In the genomic region with DNA sequence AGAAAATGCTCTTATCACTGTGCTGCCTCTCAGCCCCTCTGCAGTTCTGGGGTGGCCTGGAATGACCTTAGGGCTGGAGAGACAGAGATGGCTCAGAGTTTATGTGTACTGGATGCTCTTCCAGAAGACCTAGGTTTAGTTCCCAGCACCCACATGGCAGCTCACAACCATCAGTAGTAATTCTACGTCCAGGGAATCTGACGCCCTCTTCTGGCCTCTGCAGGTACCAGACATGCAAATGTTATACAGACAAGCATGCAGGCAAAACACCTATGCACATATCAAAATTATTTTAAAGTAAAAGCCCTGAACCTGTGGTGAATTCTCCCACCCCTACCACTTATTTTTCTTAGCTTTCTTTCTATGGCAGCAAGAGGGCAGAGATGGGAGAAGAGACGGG, we compare ENCODE assay signal across 27 mouse cellular contexts. TPM values are rescaled to one million over a fixed set of nuclear protein-coding genes. Genes with fewer than 3 reads are reported as not detected.
DNase-seq lines count a peak whose midpoint lies in the region; TF ChIP-seq lines count a peak whose summit lies in the region.
"Had no signal": no experiment of that assay in that cellular context is flagged by ENCODE, and none has a peak within 500 bp of the region (broad histone marks: within the 10 kb centered on the region; RNA-seq: fewer than 3 reads in every experiment).

No protein-coding gene starts in this region.

- 0 out of 2 replicates have a peak, but pooled peaks have one; percentile 12 for TF ChIP-seq CTCF in layer of hippocampus, adult 2 months (conservative IDR thresholded peaks at IDR 0.05)

- no peak overlapping the region for H3K27ac ChIP-seq in layer of hippocampus, adult 2 months
- H3K27ac ChIP-seq: embryonic facial prominence, embryonic 10.5 days; embryonic facial prominence, embryonic 12.5 days; forebrain, embryonic 13.5 days; forebrain, embryonic 15.5 days had no signal

- H3K4me3 ChIP-seq in layer of hippocampus, adult 2 months = no peak overlapping the region
- H3K4me3 ChIP-seq: embryonic facial prominence, embryonic 10.5 days; embryonic facial prominence, embryonic 12.5 days; forebrain, embryonic 13.5 days; forebrain, embryonic 15.5 days had no signal

- DNase-seq in layer of hippocampus, adult 2 months (ENCODE audit: low spot score in 2 of 2) = no peak
- no peak for DNase-seq in layer of hippocampus, postnatal 36 days
- DNase-seq in ES-CJ7 (ENCODE audit: low read depth, low spot score) = peak; percentile 57
- peak; percentile 66 for DNase-seq in R1 (ENCODE audit: low read depth, low spot score)
- no peak for DNase-seq in lung, postnatal 4 days
- no peak for DNase-seq in embryo, embryonic 10 days (ENCODE audit: low spot score)
- no peak for DNase-seq in frontal cortex, adult 2 months (ENCODE audit: extremely low spot score in 1 of 2, low spot score in 1 of 2)
- DNase-seq: adrenal gland, adult 8-10 months; adrenal gland, postnatal 14 days; adrenal gland, postnatal 36 days; B cell, adult 2 months; cerebellum, adult 11-12 months; cerebellum, adult 2 months; cerebellum, adult 9-10 months; cerebellum, postnatal 10 days; cerebellum, postnatal 25 days; forebrain, postnatal 0 days had no signal

RNA-seq across cellular contexts. Expression of a gene that starts 1.7 kb away (rescaled TPM):
- not detected for total RNA-seq in layer of hippocampus, adult 2 months (2021)
- not detected for total RNA-seq in layer of hippocampus, postnatal 36 days (2021)
- not detected in 2 replicates for polyA plus RNA-seq in frontal cortex, adult 2 months (2012; rRNA removed)
- total RNA-seq: adrenal gland, adult 18-20 months; adrenal gland, adult 8-10 months; adrenal gland, postnatal 14 days; adrenal gland, postnatal 36 days; CH12.LX had no signal
- polyA plus RNA-seq: cortical plate, adult 2 months; embryonic facial prominence, embryonic 10.5 days; embryonic facial prominence, embryonic 12.5 days; embryonic facial prominence, embryonic 14.5 days; forebrain, embryonic 11.5 days; forebrain, embryonic 13.5 days; forebrain, embryonic 15.5 days; forebrain, postnatal 0 days; Patski had no signal

RNA-seq across cellular contexts. Expression of a gene that starts 4.1 kb away (rescaled TPM):
- 1 to 10 TPM; 2.0 TPM for total RNA-seq in layer of hippocampus, adult 2 months (2021)
- total RNA-seq in layer of hippocampus, postnatal 36 days (2021) = 1 to 10 TPM; 2.3 to 2.9 TPM
- polyA plus RNA-seq in frontal cortex, adult 2 months (2012; rRNA removed) = 0.40 and 0.42 TPM in 2 replicates

RNA-seq across cellular contexts. Expression of a gene that starts 18.4 kb away (rescaled TPM):
- 1 to 10 TPM; 4.2 to 6.7 TPM for total RNA-seq in layer of hippocampus, adult 2 months (2021)
- total RNA-seq in layer of hippocampus, postnatal 36 days (2021) = 1 to 10 TPM; 4.2 to 4.4 TPM
- polyA plus RNA-seq in frontal cortex, adult 2 months (2012; rRNA removed) = 3.7 and 5.3 TPM in 2 replicates

RNA-seq across cellular contexts. Expression of a gene that starts 20.1 kb away (rescaled TPM):
- 10 to 100 TPM; 28.7 to 33.3 TPM for total RNA-seq in layer of hippocampus, adult 2 months (2021)
- total RNA-seq in layer of hippocampus, postnatal 36 days (2021) = 10 to 100 TPM; 24.0 to 30.9 TPM
- 36.6 and 37.9 TPM in 2 replicates for polyA plus RNA-seq in frontal cortex, adult 2 months (2012; rRNA removed)

RNA-seq across cellular contexts. Expression of a gene that starts 25.2 kb away (rescaled TPM):
- 1 to 10 TPM; 2.8 TPM for total RNA-seq in layer of hippocampus, adult 2 months (2021)
- total RNA-seq in layer of hippocampus, postnatal 36 days (2021) = 1 to 10 TPM; 2.9 to 4.1 TPM
- 1.9 and 2.2 TPM in 2 replicates for polyA plus RNA-seq in frontal cortex, adult 2 months (2012; rRNA removed)

Comparison
In these comparisons a context has a peak if more than half of its experiments do, and no peak if none do; other contexts are left out.
1. DNase-seq: peak in ES-CJ7 (single experiment) and R1 (single experiment); none in layer of hippocampus, adult 2 months (0 of 2), layer of hippocampus, postnatal 36 days (0 of 2), lung, postnatal 4 days (0 of 2), embryo, embryonic 10 days (single experiment) and frontal cortex, adult 2 months (0 of 2).